In genomic region chr9:122309013-122309980, GRCm38 (mm10) we compare ENCODE assay signal across 11 mouse cellular contexts. TPM values are rescaled to one million over a fixed set of nuclear protein-coding genes. Genes with fewer than 3 reads are reported as not detected.
DNase-seq lines count a peak whose midpoint lies in the region; ATAC-seq and TF ChIP-seq lines count a peak whose summit lies in the region.
"Had no signal": no experiment of that assay in that cellular context is flagged by ENCODE, and none has a peak within 500 bp of the region (broad histone marks: within the 10 kb centered on the region; RNA-seq: fewer than 3 reads in every experiment).

No protein-coding gene starts in this region.

- no peaks in the 10 kb centered on the region for H3K79me2 ChIP-seq in heart, adult 2 months (replicated peaks; ENCODE audit: control insufficient read depth, insufficient read depth, low read length)

- no peak for TF ChIP-seq CTCF in heart, adult 2 months (IDR thresholded peaks at IDR 0.05)
- no peak for TF ChIP-seq CTCF in liver, postnatal 0 days (IDR thresholded peaks at IDR 0.05; ENCODE audit: low read depth)

- 0 out of 2 replicates have a peak, but pooled peaks have one; percentile 7 for ATAC-seq in liver, postnatal 0 days

- 56% methylated on average over 14 of the region's 14 CpGs for WGBS in heart, adult 2 months
- WGBS in liver, postnatal 0 days (ENCODE audit: insufficient replicate concordance) = 45% methylated on average over 14 of the region's 14 CpGs

- DNase-seq in ovary, adult 18-20 months (ENCODE audit: low spot score) = peak; percentile 15
- DNase-seq in ovary, postnatal 14 days (ENCODE audit: low spot score) = no peak
- peak; percentile 30 to 34 for DNase-seq in heart, adult 2 months
- no peak for DNase-seq in liver, postnatal 0 days
- DNase-seq in urinary bladder, adult 2 months (ENCODE audit: low spot score) = peak; percentile 45
- DNase-seq in right cerebral cortex, adult 18-20 months = no peak
- DNase-seq in gastrocnemius, postnatal 14 days = no peak
- no peak for DNase-seq in layer of hippocampus, postnatal 25 days (ENCODE audit: extremely low spot score in 1 of 2, low spot score in 1 of 2)
- DNase-seq: gastrocnemius, postnatal 10 days; lung, embryonic 14.5 days; thymus, postnatal 14 days had no signal

- intact Hi-C loops in heart, adult 2 months (cut with DNase I) = no loop called here
- intact Hi-C loops in gastrocnemius, postnatal 14 days (cut with DNase I; ENCODE audit: low total_unique reads) = loop anchor here (5.0 kb wide), 1 partner anchor 62 kb away; no protein-coding TSS in a partner anchor

- no peaks in the 10 kb centered on the region for H3K9me3 ChIP-seq in liver, postnatal 0 days (ENCODE audit: low read length)

- TF ChIP-seq POLR2A in heart, adult 2 months (IDR thresholded peaks at IDR 0.05; ENCODE audit: insufficient read depth, low read depth, low read length) = no peak

- H3K36me3 ChIP-seq in heart, adult 2 months (ENCODE audit: control insufficient read depth, insufficient read depth, low read length) = no peaks in the 10 kb centered on the region
- no peaks in the 10 kb centered on the region for H3K36me3 ChIP-seq in liver, postnatal 0 days (replicated peaks; ENCODE audit: insufficient read depth, low read length)

- no peak for TF ChIP-seq EP300 in heart, adult 2 months (IDR thresholded peaks at IDR 0.05; ENCODE audit: insufficient read depth, low read depth, low read length)
- no peak for TF ChIP-seq EP300 in liver, postnatal 0 days (IDR thresholded peaks at IDR 0.05; ENCODE audit: low read depth)

- H3K4me2 ChIP-seq in liver, postnatal 0 days (ENCODE audit: low read depth, low read length) = no peak overlapping the region

- no peak overlapping the region for H3K4me3 ChIP-seq in heart, adult 2 months
- H3K4me3 ChIP-seq in liver, postnatal 0 days (ENCODE audit: low read depth, low read length) = no peak overlapping the region

- no peak overlapping the region for H3K27ac ChIP-seq in heart, adult 2 months
- H3K27ac ChIP-seq in liver, postnatal 0 days (ENCODE audit: low read depth) = peak overlapping the region; percentile 56

- H3K4me1 ChIP-seq in heart, adult 2 months (ENCODE audit: control insufficient read depth, insufficient read depth, low read length) = no peaks in the 10 kb centered on the region; the same call in 1 of the 2 replicates
- H3K4me1 ChIP-seq in liver, postnatal 0 days (ENCODE audit: insufficient read depth) = peaks cover 7% of the 10 kb centered on the region

- H3K27me3 ChIP-seq in heart, adult 2 months (ENCODE audit: control insufficient read depth, insufficient read depth, low read length) = no peaks in the 10 kb centered on the region
- no peaks in the 10 kb centered on the region for H3K27me3 ChIP-seq in liver, postnatal 0 days (ENCODE audit: insufficient read depth, low read length)

- H3K9ac ChIP-seq in heart, adult 2 months (ENCODE audit: low read depth, low read length) = no peak overlapping the region
- no peak overlapping the region for H3K9ac ChIP-seq in liver, postnatal 0 days (replicated peaks)
- H3K9ac ChIP-seq: lung, embryonic 14.5 days had no signal

RNA-seq across cellular contexts. Expression of gene Ano10, which starts 15.1 kb away (rescaled TPM):
- 100 to 1,000 TPM; 180 to 214 TPM for total RNA-seq in heart, adult 2 months (2021)
- 167 and 286 TPM in 2 replicates for polyA plus RNA-seq in heart, adult 2 months (2012; rRNA removed)
- polyA plus RNA-seq in liver, postnatal 0 days (2015; fragmentation: Nextera tagmentation; extraction: Ambion mirVana) = 13.7 and 14.2 TPM in 2 replicates
- 73.2 and 79.4 TPM in 2 replicates for polyA plus RNA-seq in urinary bladder, adult 2 months (2012; rRNA removed)
- total RNA-seq in gastrocnemius, postnatal 14 days (2021) = 10 to 100 TPM; 36.6 to 39.4 TPM
- 10 to 100 TPM; 22.1 to 24.9 TPM for total RNA-seq in layer of hippocampus, postnatal 25 days (2021)

RNA-seq across cellular contexts. Expression of gene Abhd5, which starts 42.1 kb away (rescaled TPM):
- 10 to 100 TPM; 53.3 to 63.2 TPM for total RNA-seq in heart, adult 2 months (2021)
- 31.8 and 52.8 TPM in 2 replicates for polyA plus RNA-seq in heart, adult 2 months (2012; rRNA removed)
- polyA plus RNA-seq in liver, postnatal 0 days (2015; fragmentation: Nextera tagmentation; extraction: Ambion mirVana) = 22.3 and 25.4 TPM in 2 replicates
- polyA plus RNA-seq in urinary bladder, adult 2 months (2012; rRNA removed) = 30.8 and 38.4 TPM in 2 replicates
- total RNA-seq in gastrocnemius, postnatal 14 days (2021) = 10 to 100 TPM; 26.0 to 26.3 TPM
- total RNA-seq in layer of hippocampus, postnatal 25 days (2021) = 10 to 100 TPM; 20.3 to 22.6 TPM

Comparison
In these comparisons a context has a peak if more than half of its experiments do, and no peak if none do; other contexts are left out.
1. DNase-seq: peak in ovary, adult 18-20 months (single experiment), heart, adult 2 months (2 of 2) and urinary bladder, adult 2 months (single experiment); none in ovary, postnatal 14 days (single experiment), liver, postnatal 0 days (single experiment), right cerebral cortex, adult 18-20 months (single experiment), gastrocnemius, postnatal 14 days (single experiment) and layer of hippocampus, postnatal 25 days (0 of 2).
2. RNA of gene Ano10, which starts 15.1 kb away (total RNA-seq): 180 to 214 TPM in heart, adult 2 months; 36.6 to 39.4 TPM in gastrocnemius, postnatal 14 days and 22.1 to 24.9 TPM in layer of hippocampus, postnatal 25 days; every median in the first group is over 4 times any median in the second.